Mouse (Mus musculus) gastrocnemius, adult 8-10 months (tissue): Measurements from ENCODE around the gene Cfb. TPM values are rescaled to one million over a fixed set of nuclear protein-coding genes. Genes with fewer than 3 reads are reported as not detected.
"Not testable (repeated sequence)": the region's sequence is repeated elsewhere in the genome, so short reads cannot be mapped to it uniquely, and the experiment has no call there.

Experiments
- DNase-seq, 2 experiments: peaks; one replicate each; pipeline ENCODE4 v3.0.0; 2022; ENCODE audit warnings: low spot score in 2 of 2
- microRNA-seq: library from miRNA; unstranded; fragments of <30 nt; microRNA quantifications from one replicate; pipeline ENCODE4 v1.2.0, GENCODE M21; 2022
- total RNA-seq, 4 experiments: library from RNA; stranded (reverse); gene quantifications; 2 replicates each; pipeline ENCODE4 v1.2.4; 2022

Cfb gene
- total RNA-seq, 4 experiments from 2014 or later = 0.56 to 6.3 (median 2.8) TPM

GRCm38 (mm10) chr17:34837464-34838324 is 24.6 kb downstream of the Cfb start:
- no peak for DNase-seq

DNA sequence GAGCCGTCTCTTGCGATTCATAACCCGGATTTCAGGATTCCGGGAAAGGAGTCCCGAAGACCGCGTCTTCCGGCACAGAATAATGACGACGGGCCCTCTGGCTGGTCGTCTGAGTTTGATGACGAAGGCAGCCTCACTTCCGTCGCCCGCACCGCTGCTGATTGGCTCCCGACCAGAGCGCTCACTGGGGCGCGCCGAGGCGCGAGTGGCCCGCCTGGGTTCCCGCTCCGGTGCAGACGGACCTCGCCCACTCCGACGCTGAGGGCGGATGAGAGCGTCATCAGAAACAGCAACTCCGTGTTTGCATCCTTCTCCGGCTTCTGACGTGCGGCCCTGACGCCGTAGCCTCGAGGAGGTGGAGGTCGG is 25.5 kb downstream of the Cfb start, which contains the start of the genes Stk19 and Dxo:
TSS of gene Stk19 (minus strand) at position 90 of the 366 bp plus-strand sequence.
TSS of gene Dxo (plus strand) at position 164 of the 366 bp plus-strand sequence.
- peak; percentile 82 to 88 for DNase-seq

DNA sequence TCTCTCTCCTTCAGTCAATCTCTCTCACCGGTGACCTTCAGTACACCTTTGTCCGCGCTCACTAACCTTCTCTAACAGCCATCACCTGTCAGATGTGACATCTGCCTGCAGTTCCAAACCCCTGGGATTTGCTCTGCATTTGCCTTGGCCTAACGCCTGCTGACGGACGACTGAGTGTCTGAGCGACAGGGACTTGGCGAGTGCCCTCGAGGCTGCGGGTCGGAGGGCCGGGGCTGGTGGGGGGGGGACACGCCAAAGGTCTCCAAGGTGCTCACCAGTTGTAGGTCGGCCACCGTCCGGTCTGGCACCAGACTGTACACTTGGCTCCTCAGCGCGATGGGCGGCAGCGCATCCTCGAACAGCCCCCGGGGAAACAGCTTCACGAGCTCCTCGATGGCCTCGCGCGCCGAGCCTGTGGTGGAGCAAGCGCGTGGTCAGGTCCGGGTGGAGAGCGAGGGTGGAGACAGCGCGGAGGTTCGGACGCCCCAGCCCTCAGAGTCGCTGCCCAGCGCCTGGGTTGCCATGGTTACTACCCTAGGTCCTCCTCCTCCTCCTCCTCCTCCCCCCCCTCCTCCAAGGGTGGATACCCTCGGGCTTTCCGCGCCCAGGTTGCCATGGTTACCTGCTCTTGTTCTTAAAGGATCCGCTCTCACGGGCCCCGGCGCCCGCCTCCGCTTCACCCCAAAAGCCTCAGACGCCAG is 26.0 kb downstream of the Cfb start:
- DNase-seq = no peak

DNA sequence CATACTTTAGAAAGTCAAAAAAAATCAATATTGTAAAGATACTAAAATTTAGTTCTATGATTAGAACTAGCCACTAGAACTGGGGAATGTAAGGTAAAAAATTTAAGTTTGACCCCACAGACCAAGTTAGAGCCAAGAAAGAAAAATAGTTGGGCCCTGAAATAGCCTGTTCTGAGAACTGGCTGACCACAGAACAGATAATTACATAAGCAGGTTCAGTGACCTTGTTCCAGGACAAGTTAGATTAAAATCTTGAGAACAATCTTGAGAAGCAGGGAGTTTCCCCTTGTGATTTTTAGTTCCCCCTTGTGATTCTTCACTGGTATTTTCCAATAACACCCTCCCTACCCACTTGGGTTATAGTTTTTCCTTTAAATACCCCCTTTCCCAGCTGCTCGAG is 31.5 kb downstream of the Cfb start:
- not testable (repeated sequence) for DNase-seq

DNA sequence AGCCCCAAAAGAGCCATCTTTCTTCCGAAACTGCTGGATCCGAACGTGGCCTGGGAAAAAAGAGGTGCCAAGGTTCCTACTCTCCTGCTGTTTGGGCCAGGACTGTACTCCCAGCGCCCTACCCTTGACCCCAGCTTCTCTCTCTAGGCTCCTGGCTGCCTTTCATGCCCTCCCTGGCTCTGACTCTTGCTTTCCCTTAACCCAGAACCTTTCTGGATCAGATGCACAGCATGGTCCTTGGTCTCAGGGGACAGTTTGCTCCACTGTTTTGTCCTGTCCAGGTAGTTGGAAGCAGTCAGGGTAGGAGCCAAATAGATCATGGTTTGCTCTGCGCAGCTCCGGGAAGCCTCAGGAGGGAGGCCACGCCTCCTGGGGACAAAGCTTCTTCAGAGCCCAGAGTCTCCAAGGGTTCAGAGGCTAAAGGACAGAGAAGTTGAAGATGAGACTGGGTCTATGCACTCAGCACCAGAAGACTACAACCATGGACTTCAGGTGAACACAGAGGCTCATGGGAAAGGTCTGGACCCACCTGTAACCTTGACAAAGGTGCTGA is 47.4 kb downstream of the Cfb start:
- no peak for DNase-seq

DNA sequence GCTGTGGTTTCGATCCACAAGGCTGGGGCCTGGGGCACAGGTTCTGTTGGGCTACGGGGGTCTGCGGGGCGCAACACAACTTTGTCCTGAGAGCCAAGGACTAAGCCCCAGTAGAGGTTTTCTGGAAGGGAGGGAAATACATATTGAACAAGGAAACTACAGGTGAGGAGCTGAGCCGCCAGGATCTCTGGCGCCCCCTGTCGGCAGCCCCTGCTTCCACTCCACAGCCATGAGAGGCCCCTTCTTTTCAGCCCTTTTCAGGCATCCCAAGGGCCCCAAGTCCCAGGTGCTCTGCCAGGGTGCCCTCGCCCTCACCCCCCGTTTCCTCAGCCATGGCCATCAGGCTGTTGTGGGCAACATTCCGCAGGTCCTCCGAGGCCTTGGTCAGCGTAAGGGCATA is 48.6 kb downstream of the Cfb start:
- not testable (repeated sequence) for DNase-seq

GRCm38 (mm10) chr17:34811275-34811674 is 51.0 kb downstream of the Cfb start:
- DNase-seq = no peak

GRCm38 (mm10) chr17:34810811-34811210 is 51.5 kb downstream of the Cfb start:
- DNase-seq = not testable (repeated sequence)

- DNase-seq = not testable (repeated sequence)
These were observed 51.9 kb downstream of the Cfb start for GRCm38 (mm10) chr17:34810411-34810810.

DNA sequence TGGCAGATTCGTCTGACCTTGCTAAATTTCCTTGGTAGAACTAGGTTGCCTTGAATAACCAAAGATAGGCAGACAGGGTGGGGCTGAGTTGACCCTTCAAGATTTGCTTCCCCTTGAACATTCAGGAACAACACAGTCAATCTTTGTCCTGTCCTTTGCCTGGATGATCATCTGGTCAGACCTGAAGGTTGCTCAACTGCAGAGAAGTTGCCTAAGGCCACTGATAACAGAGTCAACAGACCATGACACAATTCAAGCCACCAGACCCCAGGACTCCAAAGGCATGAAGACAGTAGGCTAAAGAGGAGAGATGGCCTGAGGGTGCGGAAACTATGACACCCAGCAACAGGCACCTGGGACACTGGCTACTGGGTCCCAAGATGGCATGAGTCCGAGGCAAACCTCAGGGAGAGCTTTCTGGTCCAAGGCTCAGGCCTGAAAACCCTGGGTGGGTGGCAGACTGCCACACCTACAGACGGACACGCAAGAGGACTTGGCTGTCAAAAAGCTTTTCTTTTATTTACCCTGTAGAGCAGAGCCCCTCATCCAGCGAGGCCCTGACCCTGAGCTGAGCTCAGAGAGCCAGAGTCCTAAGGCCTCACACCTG is 53.6 kb downstream of the Cfb start:
- DNase-seq = no peak

DNA sequence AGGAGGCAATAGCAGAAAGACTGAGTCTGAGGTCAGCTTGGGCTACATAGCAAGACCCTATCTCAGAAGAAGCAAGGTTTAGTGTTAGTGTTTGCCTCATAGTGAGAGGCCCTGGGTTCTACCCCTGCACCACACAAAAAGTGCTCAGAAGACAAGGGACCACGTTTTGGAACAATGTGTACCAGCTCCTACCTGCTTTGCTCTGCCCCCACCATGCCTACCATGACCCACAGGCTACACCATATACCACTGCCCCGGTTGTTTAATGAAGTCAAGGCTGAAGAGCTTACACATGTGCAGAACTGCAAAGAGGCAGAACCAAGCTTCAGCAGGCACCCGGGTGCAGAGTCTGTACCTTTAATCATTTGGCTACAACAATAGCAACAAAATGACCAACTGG is 55.1 kb downstream of the Cfb start:
- no peak for DNase-seq

Small RNA genes lying within 50 kb of the gene (microRNA-seq; reads per million reads assigned to microRNA genes)
- not detected for gene Mir6970
- gene Mir6971 = 2.5 reads per million
- gene Mir6972 = not detected

Other genes with a start within 250 kb of the Cfb start
- 1 to 10 TPM in 3 of 4 experiments, under 1 TPM in 1; 0.77 to 1.4 (median 1.1) TPM for gene Egfl8, start 246.5 kb downstream of the Cfb start, total RNA-seq
- gene Ppt2, start 234.0 kb downstream of the Cfb start, total RNA-seq = 10 to 100 TPM; 38.0 to 40.7 (median 39.9) TPM
- gene Prrt1, start 233.0 kb downstream of the Cfb start, total RNA-seq = under 1 TPM in 3 of 4 experiments, not detected in 1; 0.12 to 0.35 (median 0.25) TPM
- gene Fkbpl, start 217.8 kb downstream of the Cfb start, total RNA-seq = 1 to 10 TPM; 5.3 to 9.4 (median 8.9) TPM
- gene Atf6b, start 215.4 kb downstream of the Cfb start, total RNA-seq = 1 to 10 TPM; 5.4 to 7.6 (median 6.3) TPM
- gene Tnxb, start 192.0 kb downstream of the Cfb start, total RNA-seq = 10 to 100 TPM; 18.1 to 27.4 (median 23.3) TPM
- 10 to 100 TPM in 1 of 4 experiments, 1 to 10 TPM in 3; 1.3 to 10.9 (median 4.9) TPM for gene C4b, start 118.6 kb downstream of the Cfb start, total RNA-seq
- gene Cyp21a1, start 58.0 kb downstream of the Cfb start, total RNA-seq = 1 to 10 TPM in 1 of 4 experiments, under 1 TPM in 1, not detected in 2; 0.34 to 3.1 TPM
- gene Stk19, start 25.6 kb downstream of the Cfb start, total RNA-seq = 1 to 10 TPM; 5.6 to 8.0 (median 6.9) TPM
- gene Dxo, start 25.5 kb downstream of the Cfb start, total RNA-seq = 1 to 10 TPM; 7.3 to 9.9 (median 8.6) TPM
- 10 to 100 TPM; 21.3 to 23.4 (median 21.9) TPM for gene Skiv2l, start 12.3 kb downstream of the Cfb start, total RNA-seq
- 10 to 100 TPM in 1 of 4 experiments, 1 to 10 TPM in 3; 7.6 to 10.4 (median 8.9) TPM for gene Nelfe, start 12.1 kb downstream of the Cfb start, total RNA-seq
- gene Zbtb12, start 17.0 kb upstream of the Cfb start, total RNA-seq = 1 to 10 TPM; 7.3 to 7.9 (median 7.6) TPM
- gene Gm20547, start 19.5 kb upstream of the Cfb start, total RNA-seq = not detected
- 1 to 10 TPM in 3 of 4 experiments, under 1 TPM in 1; 0.73 to 2.3 (median 2.2) TPM for gene C2, start 35.7 kb upstream of the Cfb start, total RNA-seq
- 10 to 100 TPM; 31.2 to 37.2 (median 33.4) TPM for gene Ehmt2, start 36.0 kb upstream of the Cfb start, total RNA-seq
- under 1 TPM in 2 of 4 experiments, not detected in 2; 0.15 TPM for gene Slc44a4, start 51.9 kb upstream of the Cfb start, total RNA-seq
- gene Neu1, start 68.7 kb upstream of the Cfb start, total RNA-seq = 10 to 100 TPM in 2 of 4 experiments, 1 to 10 TPM in 2; 8.8 to 11.6 (median 10.5) TPM
- 10 to 100 TPM in 1 of 4 experiments, 1 to 10 TPM in 3; 2.4 to 13.6 (median 3.7) TPM for gene Hspa1b, start 96.7 kb upstream of the Cfb start, total RNA-seq
- not detected for gene Gm20481, start 107.4 kb upstream of the Cfb start, total RNA-seq
- 10 to 100 TPM in 1 of 4 experiments, 1 to 10 TPM in 3; 4.2 to 17.8 (median 5.3) TPM for gene Hspa1a, start 109.6 kb upstream of the Cfb start, total RNA-seq
- gene Hspa1l, start 110.2 kb upstream of the Cfb start, total RNA-seq = 10 to 100 TPM; 19.4 to 26.1 (median 20.2) TPM
- 10 to 100 TPM; 11.7 to 15.7 (median 13.0) TPM for gene Lsm2, start 119.3 kb upstream of the Cfb start, total RNA-seq
- gene Vars, start 138.5 kb upstream of the Cfb start, total RNA-seq = 10 to 100 TPM; 37.3 to 42.8 (median 41.0) TPM
- 10 to 100 TPM in 3 of 4 experiments, 1 to 10 TPM in 1; 8.0 to 18.8 (median 13.7) TPM for gene Vwa7, start 154.1 kb upstream of the Cfb start, total RNA-seq
- gene Sapcd1, start 165.5 kb upstream of the Cfb start, total RNA-seq = not detected
- not detected for gene Msh5, start 184.2 kb upstream of the Cfb start, total RNA-seq
- gene Clic1, start 187.4 kb upstream of the Cfb start, total RNA-seq = 1 to 10 TPM; 5.2 to 9.0 (median 6.6) TPM
- 1 to 10 TPM; 4.3 to 6.2 (median 5.1) TPM for gene Ddah2, start 196.5 kb upstream of the Cfb start, total RNA-seq
- gene Ly6g6c, start 202.9 kb upstream of the Cfb start, total RNA-seq = not detected
- not detected for gene Mpig6b, start 203.7 kb upstream of the Cfb start, total RNA-seq
- gene Ly6g6e, start 214.4 kb upstream of the Cfb start, total RNA-seq = not detected
- gene Ly6g6d, start 215.5 kb upstream of the Cfb start, total RNA-seq = 1 to 10 TPM in 1 of 4 experiments, under 1 TPM in 2, not detected in 1; 0.53 to 1.8 (median 0.99) TPM
- gene Ly6g6f, start 223.1 kb upstream of the Cfb start, total RNA-seq = not detected
- gene Abhd16a, start 226.7 kb upstream of the Cfb start, total RNA-seq = 100 to 1,000 TPM in 1 of 4 experiments, 10 to 100 TPM in 3; 84.1 to 107 (median 92.9) TPM
- not detected for gene Ly6g5c, start 245.8 kb upstream of the Cfb start, total RNA-seq